Mouse (Mus musculus) lung, adult 2 months (tissue): ENCODE results near the gene Zc3h4.

Source experiments
- CTCF ChIP-seq: fragments of 200-500 bp; IDR thresholded peaks from 2 replicates; pipeline ENCODE4 v1.5.1; 2011; ENCODE audit warnings: mild to moderate bottlenecking, low read length, control low read depth; ENCODE audit not compliant: insufficient read depth
- POLR2A ChIP-seq: fragments of 200-500 bp; IDR thresholded peaks from 2 replicates; pipeline ENCODE4 v1.6.1; 2011; ENCODE audit warnings: low read depth, mild to moderate bottlenecking, control low read depth, low read length, borderline replicate concordance; ENCODE audit errors: extremely low read depth

- no peak for TF ChIP-seq CTCF
- TF ChIP-seq POLR2A: no peak
These were observed 31.9 kb upstream of the Zc3h4 start for GRCm38 (mm10) chr7:16368835-16369234.
